Mouse (Mus musculus) heart, postnatal 0 days (tissue): ENCODE results near the gene Dhx37. TPM values are rescaled to one million over a fixed set of nuclear protein-coding genes. Genes with fewer than 3 reads are reported as not detected.
A peak's percentile ranks its signal among the peaks of the same experiment; 100 is the strongest.

Source experiments
- ATAC-seq: fragments of 200-750 bp; cut with Nextera tagmentation; 2 replicates; pipeline ENCODE4 v1.8.0; 2017; ENCODE audit warnings: low read depth, moderate number of reproducible peaks, moderate library complexity; ENCODE audit not compliant: insufficient read depth
- DNase-seq: peaks from one replicate; pipeline ENCODE4 v3.0.0-alpha.2; 2016; ENCODE audit warnings: low spot score
- H3K27ac ChIP-seq: fragments of 300-500 bp; sonication (generic); 2 replicates; pipeline ENCODE4 v1.5.1; 2014; ENCODE audit warnings: low read depth, mild to moderate bottlenecking
- H3K27me3 ChIP-seq: fragments of 300-500 bp; sonication (generic); 2 replicates; pipeline ENCODE4 v1.6.1; 2014; ENCODE audit warnings: low read length, mixed read lengths; ENCODE audit not compliant: control insufficient read depth, insufficient read depth
- H3K36me3 ChIP-seq: fragments of 300-500 bp; sonication (generic); replicated peaks from 2 replicates; pipeline ENCODE4 v1.6.1; 2014; ENCODE audit warnings: low read length, mixed read lengths; ENCODE audit not compliant: control insufficient read depth, insufficient read depth
- H3K4me1 ChIP-seq: fragments of 300-500 bp; sonication (generic); 2 replicates; pipeline ENCODE4 v1.6.1; 2014; ENCODE audit warnings: antibody characterized with exemption; ENCODE audit not compliant: control insufficient read depth, insufficient read depth
- H3K4me2 ChIP-seq: fragments of 300-500 bp; sonication (generic); 2 replicates; pipeline ENCODE4 v1.6.1; 2014; ENCODE audit warnings: low read depth, mild to moderate bottlenecking, low read length, moderate library complexity
- H3K4me3 ChIP-seq: fragments of 300-500 bp; sonication (generic); 2 replicates; pipeline ENCODE4 v1.5.1; 2014; ENCODE audit warnings: low read depth, low read length
- H3K9ac ChIP-seq: fragments of 300-500 bp; sonication (generic); replicated peaks from 2 replicates; pipeline ENCODE4 v1.6.1; 2014; ENCODE audit warnings: low read depth, low read length, mixed read lengths
- H3K9me3 ChIP-seq: fragments of 300-500 bp; sonication (generic); replicated peaks from 2 replicates; pipeline ENCODE4 v1.6.1; 2016; ENCODE audit warnings: low read length; ENCODE audit not compliant: control insufficient read depth
- CTCF ChIP-seq: IDR thresholded peaks from 2 replicates; pipeline ENCODE4 v1.5.1; 2016; ENCODE audit warnings: antibody characterized with exemption, control low read depth, low read depth
- EP300 ChIP-seq: IDR thresholded peaks from 2 replicates; pipeline ENCODE4 v1.6.1; 2016; ENCODE audit warnings: antibody characterized with exemption, low read depth
- WGBS: fragments of 180-500 bp; shearing (Covaris S2); extraction: QIAGEN DNeasy Blood & Tissue Kit; methylation state at CpG from one replicate; pipeline ENCODE4 v1.1.7; 2014; 5-methylcytosine and 5-hydroxymethylcytosine counted together
- polyA plus RNA-seq: library from polyadenylated mRNA; unstranded; fragments of >200 nt; fragmentation: Nextera tagmentation; extraction: Ambion mirVana; gene quantifications from 2 replicates; pipeline ENCODE4 v1.2.1, GENCODE M21; 2015
- total RNA-seq: library from RNA; depleted of rRNA; stranded (reverse); fragments of >200 nt; gene quantifications from 2 replicates; pipeline ENCODE4 v1.2.3, GENCODE M21; 2014; ENCODE audit warnings: low replicate concordance

Gene Dhx37
- total and polyA plus RNA-seq, 2 experiments from 2014 or later = 5.9 to 6.8 TPM

GRCm38 (mm10) chr5:125472796-125473475, 39.0 kb upstream of the Dhx37 start:
- H3K27me3 ChIP-seq = no peaks in the 10 kb centered on the region
- ATAC-seq (no peak), DNase-seq (no peak)
- peaks cover 5% of the 10 kb centered on the region; the same call in 1 of the 2 replicates for H3K4me1 ChIP-seq
- no peaks in the 10 kb centered on the region for H3K9me3 ChIP-seq
- WGBS = 69% methylated on average over 9 of the region's 9 CpGs
- H3K9ac ChIP-seq = no peak overlapping the region
- no peaks in the 10 kb centered on the region for H3K36me3 ChIP-seq
- H3K4me2 ChIP-seq = no peak overlapping the region
- TF ChIP-seq CTCF (no peak), EP300 (no peak)
- no peak overlapping the region for H3K27ac ChIP-seq
- no peak overlapping the region for H3K4me3 ChIP-seq

DNA sequence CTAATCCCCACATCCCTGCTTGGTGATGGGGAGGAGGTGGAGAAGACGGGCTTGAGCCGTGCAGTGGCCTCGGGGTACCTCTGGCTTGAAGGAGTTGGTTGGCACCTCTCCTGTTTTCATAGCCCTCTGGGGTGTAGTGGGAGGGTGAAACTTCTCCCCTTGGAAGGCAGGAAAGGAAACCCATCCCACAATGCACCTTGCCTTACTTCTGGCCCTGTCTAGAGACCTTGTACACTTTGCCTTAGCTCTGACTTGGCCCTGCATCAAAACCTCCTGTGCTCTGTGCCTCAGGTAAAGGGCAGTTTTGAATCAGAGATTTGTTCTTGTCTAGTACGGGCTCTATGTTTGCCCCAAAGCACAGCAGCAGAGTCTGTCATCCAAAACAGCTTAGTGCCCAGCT, 36.8 kb upstream of the Dhx37 start:
- H3K4me3 ChIP-seq = no peak overlapping the region
- H3K4me1 ChIP-seq = no peaks in the 10 kb centered on the region
- ATAC-seq = no peak
- DNase-seq = no peak
- H3K4me2 ChIP-seq = no peak overlapping the region
- H3K9ac ChIP-seq = no peak overlapping the region
- 87% methylated on average over 4 of the region's 4 CpGs for WGBS
- H3K27ac ChIP-seq = no peak overlapping the region
- TF ChIP-seq EP300 = no peak
- no peak for TF ChIP-seq CTCF
- no peaks in the 10 kb centered on the region for H3K9me3 ChIP-seq
- no peaks in the 10 kb centered on the region for H3K27me3 ChIP-seq
- no peaks in the 10 kb centered on the region for H3K36me3 ChIP-seq

- TF ChIP-seq EP300 (no peak), CTCF (no peak)
- 77% methylated on average over 14 of the region's 14 CpGs for WGBS
- no peak for DNase-seq
- no peaks in the 10 kb centered on the region for H3K36me3 ChIP-seq
- H3K9ac ChIP-seq = no peak overlapping the region
- 0 out of 2 replicates have a peak, but pooled peaks cover 5% of the 10 kb centered on the region for H3K4me1 ChIP-seq
- no peak overlapping the region for H3K4me3 ChIP-seq
- no peaks in the 10 kb centered on the region for H3K27me3 ChIP-seq
- H3K9me3 ChIP-seq = no peaks in the 10 kb centered on the region
- no peak for ATAC-seq
- H3K27ac ChIP-seq = no peak overlapping the region
- H3K4me2 ChIP-seq = no peak overlapping the region
These were observed 33.3 kb upstream of the Dhx37 start for GRCm38 (mm10) chr5:125467261-125467660.

DNA sequence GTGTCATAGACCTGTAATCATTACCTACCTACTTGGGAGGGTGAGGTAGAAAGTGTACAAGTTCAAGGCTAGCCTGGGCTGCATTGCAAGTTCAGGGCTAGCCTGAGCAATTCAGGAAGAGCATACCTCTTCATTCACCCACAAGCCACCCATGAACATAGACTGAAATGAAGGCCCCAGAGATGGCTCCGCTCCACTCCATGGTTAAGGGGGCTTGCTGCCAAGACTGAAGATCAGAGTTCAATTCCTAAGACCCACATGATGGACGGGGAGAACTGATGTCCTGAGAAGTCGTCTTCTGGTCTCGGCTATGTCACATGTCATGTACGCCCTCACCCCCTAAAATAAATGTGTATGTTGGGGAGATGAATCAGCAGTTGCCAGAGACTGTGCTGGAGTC, 32.6 kb upstream of the Dhx37 start:
- Histone ChIP-seq H3K27ac (no peak overlapping the region), H3K36me3 (no peaks in the 10 kb centered on the region), H3K4me1 (0 out of 2 replicates have a peak, but pooled peaks cover 5% of the 10 kb centered on the region), H3K4me3 (no peak overlapping the region), H3K27me3 (no peaks in the 10 kb centered on the region), H3K9ac (no peak overlapping the region), H3K9me3 (no peaks in the 10 kb centered on the region), H3K4me2 (no peak overlapping the region)
- WGBS = 83% methylated on average over 5 of the region's 5 CpGs
- ATAC-seq (no peak), DNase-seq (no peak)
- TF ChIP-seq EP300 = no peak
- no peak for TF ChIP-seq CTCF

- DNase-seq (peak; percentile 95), ATAC-seq (peak; percentile 100)
- Histone ChIP-seq H3K4me2 (peak overlapping the region; percentile 49), H3K9ac (no peak overlapping the region), H3K4me1 (0 out of 2 replicates have a peak, but pooled peaks cover 5% of the 10 kb centered on the region), H3K36me3 (no peaks in the 10 kb centered on the region), H3K27ac (no peak overlapping the region), H3K4me3 (peak overlapping the region; percentile 26), H3K9me3 (no peaks in the 10 kb centered on the region), H3K27me3 (no peaks in the 10 kb centered on the region)
- TF ChIP-seq CTCF = no peak
- TF ChIP-seq EP300 = no peak
- WGBS = under 1% methylated on average over 25 of the region's 25 CpGs
These were observed 31.8 kb upstream of the Dhx37 start for GRCm38 (mm10) chr5:125465701-125466106.

GRCm38 (mm10) chr5:125465192-125465591, 31.3 kb upstream of the Dhx37 start:
- H3K4me2 ChIP-seq = peak overlapping the region; percentile 49
- 36% methylated on average over 7 of the region's 7 CpGs for WGBS
- H3K9ac ChIP-seq = no peak overlapping the region
- DNase-seq = no peak
- H3K27ac ChIP-seq = no peak overlapping the region
- H3K4me1 ChIP-seq = 0 out of 2 replicates have a peak, but pooled peaks cover 5% of the 10 kb centered on the region
- H3K27me3 ChIP-seq = no peaks in the 10 kb centered on the region
- H3K4me3 ChIP-seq = peak overlapping the region; percentile 26
- ATAC-seq = no peak
- TF ChIP-seq EP300 = no peak
- no peak for TF ChIP-seq CTCF
- no peaks in the 10 kb centered on the region for H3K9me3 ChIP-seq
- no peaks in the 10 kb centered on the region for H3K36me3 ChIP-seq
